Mouse (Mus musculus) gastrocnemius, postnatal 4 days (tissue): ENCODE results near the gene Zfp638. TPM values are rescaled to one million over a fixed set of nuclear protein-coding genes. Genes with fewer than 3 reads are reported as not detected.

ENCODE experiments used
- DNase-seq, 2 experiments: peaks; one replicate each; pipeline ENCODE4 v3.0.0; 2021 to 2022; ENCODE audit warnings: low spot score in 2 of 2, mixed read lengths in 2 of 2
- total RNA-seq, 2 experiments: library from RNA; stranded (reverse); gene quantifications; 2 replicates each; pipeline ENCODE4 v1.2.3; 2021

Gene Zfp638
- total RNA-seq, 2 experiments from 2014 or later = 61.7 to 82.4 TPM

GRCm38 (mm10) chr6:83888802-83889201 is 21.9 kb downstream of the Zfp638 start:
- no peak for DNase-seq

- DNase-seq = no peak
These were observed 23.5 kb downstream of the Zfp638 start for GRCm38 (mm10) chr6:83890281-83891015.

GRCm38 (mm10) chr6:83891251-83891650 is 24.3 kb downstream of the Zfp638 start:
- DNase-seq = no peak

GRCm38 (mm10) chr6:83891687-83892086 is 24.8 kb downstream of the Zfp638 start:
- no peak for DNase-seq

GRCm38 (mm10) chr6:83893086-83893485 is 26.2 kb downstream of the Zfp638 start:
- DNase-seq = no peak

GRCm38 (mm10) chr6:83893584-83893983 is 26.7 kb downstream of the Zfp638 start:
- no peak for DNase-seq

GRCm38 (mm10) chr6:83899142-83899541 is 32.2 kb downstream of the Zfp638 start:
- no peak for DNase-seq

- DNase-seq = no peak
These were observed 38.4 kb downstream of the Zfp638 start for GRCm38 (mm10) chr6:83905276-83905675.

GRCm38 (mm10) chr6:83906659-83907058 is 39.8 kb downstream of the Zfp638 start:
- no peak for DNase-seq

- DNase-seq = no peak
These were observed 41.5 kb downstream of the Zfp638 start for GRCm38 (mm10) chr6:83908386-83908785.

GRCm38 (mm10) chr6:83913710-83914109 is 46.8 kb downstream of the Zfp638 start:
- no peak for DNase-seq

GRCm38 (mm10) chr6:83914183-83914719 is 47.3 kb downstream of the Zfp638 start:
- DNase-seq = peak; percentile 98

GRCm38 (mm10) chr6:83914720-83915271 is 47.9 kb downstream of the Zfp638 start:
- DNase-seq = peak in 1 of 2 experiments; percentile 46

- DNase-seq = peak in 1 of 2 experiments; percentile 27
These were observed 60.5 kb downstream of the Zfp638 start for GRCm38 (mm10) chr6:83927418-83927817.

GRCm38 (mm10) chr6:83928225-83928624 is 61.3 kb downstream of the Zfp638 start:
- DNase-seq = no peak

- no peak for DNase-seq
These were observed 72.6 kb downstream of the Zfp638 start for GRCm38 (mm10) chr6:83939492-83939891.

GRCm38 (mm10) chr6:83942806-83943205 is 75.9 kb downstream of the Zfp638 start:
- DNase-seq = no peak

GRCm38 (mm10) chr6:83953603-83954002 is 86.7 kb downstream of the Zfp638 start:
- DNase-seq = no peak

- no peak for DNase-seq
These were observed 120.7 kb downstream of the Zfp638 start for GRCm38 (mm10) chr6:83987642-83988041.

GRCm38 (mm10) chr6:84002716-84003115 is 135.8 kb downstream of the Zfp638 start:
- no peak for DNase-seq

- no peak for DNase-seq
These were observed 137.4 kb downstream of the Zfp638 start for GRCm38 (mm10) chr6:84004295-84004694.

GRCm38 (mm10) chr6:84008363-84009171 is 141.7 kb downstream of the Zfp638 start, which contains the start of gene Dysf:
Gene Dysf (plus strand): TSS chr6:84008590.
- DNase-seq = peak in 1 of 2 experiments; percentile 51
